Mouse (Mus musculus) brain, embryonic 18.5 days (tissue): ENCODE measurements around the gene Ccdc27.

Source experiments
- DNase-seq: peaks from one replicate; pipeline ENCODE4 v3.0.0-alpha.2; 2012; ENCODE audit warnings: low read depth, low spot score

Gene Ccdc27

DNA sequence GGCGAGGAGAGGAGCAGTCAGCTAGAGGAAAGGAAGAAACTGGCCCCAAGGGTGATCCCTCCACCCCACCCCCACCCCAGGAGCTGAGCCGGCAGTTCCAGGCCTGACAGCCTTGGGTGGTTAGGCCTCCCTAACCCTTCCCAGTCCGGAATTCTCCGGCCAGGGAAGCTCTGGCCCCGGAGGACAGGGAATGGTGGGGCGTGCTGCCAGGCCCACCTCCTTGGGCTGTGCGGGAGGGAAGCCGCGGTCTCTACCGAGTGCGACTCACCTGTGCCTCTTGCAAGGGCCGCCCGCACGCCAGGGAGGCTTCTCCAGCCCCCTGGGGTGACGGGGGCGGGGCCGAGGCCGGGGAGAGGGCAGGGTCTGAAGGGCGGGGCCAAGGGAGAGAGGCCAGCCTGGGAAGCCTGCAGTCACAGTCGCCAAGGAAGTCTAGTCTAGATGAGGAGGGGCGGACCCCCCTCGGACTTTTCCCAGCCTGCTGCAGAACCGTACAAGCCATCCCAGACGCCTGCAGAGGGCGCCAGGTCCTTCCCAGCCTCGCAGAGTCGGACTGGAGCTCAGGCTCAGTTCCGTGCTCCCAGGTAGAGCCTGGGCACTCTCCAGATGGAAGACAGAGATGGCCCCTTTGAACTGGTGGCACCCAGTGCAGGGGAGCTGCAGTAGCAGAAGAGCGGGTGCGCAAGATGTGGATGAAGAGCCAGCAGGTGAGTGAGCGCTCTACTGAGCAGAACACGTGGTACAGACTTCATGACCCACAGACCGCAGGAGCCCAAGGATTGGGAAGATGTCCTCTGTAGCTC is 16.6 kb downstream of the Ccdc27 start, which contains the start of gene Smim1:
Gene Smim1, minus strand, starts transcription at position 590 of the 800 bp plus-strand sequence.
- no peak for DNase-seq

DNA sequence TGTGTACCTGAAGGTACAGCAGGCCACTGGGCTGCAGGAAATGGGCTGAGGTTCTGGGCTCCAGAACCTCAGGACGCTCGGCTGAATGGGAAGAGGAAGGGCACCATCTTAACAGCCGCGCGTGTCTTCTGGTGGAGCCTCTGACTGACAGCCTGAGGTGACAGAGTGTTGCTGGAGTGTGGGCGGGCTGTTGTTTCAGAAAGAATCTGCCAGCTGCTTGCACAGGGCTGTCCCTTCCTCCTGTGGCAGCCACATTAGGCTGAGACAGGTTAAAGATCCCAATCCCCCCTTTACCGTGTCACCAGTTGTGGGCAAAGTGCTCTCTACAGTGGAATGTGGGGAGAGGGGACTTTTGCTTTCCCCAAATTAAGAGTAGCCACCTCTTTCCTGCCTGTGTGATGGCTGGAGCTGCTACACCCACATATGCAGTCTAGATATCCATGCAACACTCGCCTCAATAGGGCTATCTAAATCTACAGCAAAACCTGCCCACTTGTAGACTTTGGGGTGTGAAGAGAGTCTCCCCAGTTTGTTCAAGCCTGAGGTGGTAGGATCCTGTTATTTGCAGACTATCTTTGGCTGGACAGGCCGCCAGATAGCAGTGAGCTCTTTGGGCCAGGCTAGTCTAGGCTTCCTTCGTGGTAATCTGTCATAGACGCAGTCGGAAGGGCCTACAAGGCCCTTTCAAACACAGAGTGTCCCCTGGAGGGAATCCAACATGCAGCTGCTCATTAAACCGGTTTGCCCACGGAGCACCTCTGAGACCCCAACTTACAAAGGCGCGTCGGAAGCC is 17.6 kb downstream of the Ccdc27 start:
- no peak for DNase-seq

DNA sequence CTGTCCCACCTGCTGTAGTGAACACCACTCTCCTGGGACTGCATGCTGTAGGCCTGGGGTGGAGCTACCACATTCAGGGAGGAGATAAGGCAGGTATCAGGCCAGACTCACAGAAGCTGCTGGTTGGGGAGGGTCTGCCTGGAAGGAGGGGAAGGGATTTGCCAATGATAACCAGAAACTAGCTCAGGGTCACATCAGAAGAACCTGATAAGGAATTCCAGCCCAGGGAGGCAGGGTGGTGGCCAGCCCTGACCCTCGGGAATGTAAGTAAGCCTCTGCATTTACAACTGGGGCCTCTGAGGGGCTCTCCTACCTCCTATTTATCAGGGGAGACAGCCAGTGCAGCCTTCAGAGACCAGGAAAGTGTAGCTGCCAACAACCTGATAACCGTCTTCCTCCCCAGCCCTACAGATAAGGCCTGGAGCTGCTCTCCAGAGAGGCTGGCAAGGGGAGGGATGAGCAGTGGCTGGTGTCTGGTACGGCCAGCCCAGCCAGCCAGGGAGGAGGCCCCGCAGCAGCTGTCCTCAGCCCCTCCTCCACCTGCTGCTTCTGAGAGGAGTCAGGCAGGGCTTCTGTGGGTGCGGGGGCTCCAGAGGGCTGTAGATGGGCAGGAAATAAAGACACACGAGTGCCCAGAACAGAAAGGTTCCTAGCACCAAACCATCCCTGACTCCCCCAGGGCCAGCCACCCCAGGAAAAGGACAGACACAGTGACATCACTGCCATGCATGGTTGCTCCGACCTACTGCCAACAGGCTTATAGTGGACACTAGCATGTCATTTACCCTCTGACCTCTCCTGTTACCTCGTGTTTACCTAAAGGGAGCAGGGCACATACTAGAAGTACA is 18.5 kb downstream of the Ccdc27 start:
- DNase-seq: no peak

- no peak for DNase-seq
Observed at GRCm38 (mm10) chr4:154022844-154023243, 19.6 kb downstream of the Ccdc27 start.

DNA sequence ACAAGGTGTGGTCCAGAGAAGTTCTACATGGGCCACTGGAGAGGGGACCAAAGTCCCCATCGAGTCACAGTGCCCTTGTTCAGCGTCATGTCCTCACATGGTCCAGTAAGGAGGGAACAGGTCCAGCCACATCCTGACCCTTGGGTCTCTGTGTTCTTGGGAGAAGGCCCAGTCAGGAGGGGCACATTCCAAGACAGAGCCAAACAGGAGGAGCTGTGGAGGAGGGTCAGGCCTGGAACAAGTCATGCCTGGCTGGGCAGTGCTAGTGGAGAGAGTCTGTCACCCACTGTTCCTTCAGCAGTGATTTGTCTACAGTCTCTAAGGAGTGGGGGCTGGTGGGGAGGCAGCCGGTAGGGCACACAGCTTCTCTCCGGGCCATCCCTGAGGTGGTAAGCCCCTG is 20.1 kb downstream of the Ccdc27 start:
- no peak for DNase-seq

- no peak for DNase-seq
Observed at GRCm38 (mm10) chr4:154021432-154021831, 21.0 kb downstream of the Ccdc27 start.

GRCm38 (mm10) chr4:154019571-154019970 is 22.9 kb downstream of the Ccdc27 start:
- no peak for DNase-seq

DNA sequence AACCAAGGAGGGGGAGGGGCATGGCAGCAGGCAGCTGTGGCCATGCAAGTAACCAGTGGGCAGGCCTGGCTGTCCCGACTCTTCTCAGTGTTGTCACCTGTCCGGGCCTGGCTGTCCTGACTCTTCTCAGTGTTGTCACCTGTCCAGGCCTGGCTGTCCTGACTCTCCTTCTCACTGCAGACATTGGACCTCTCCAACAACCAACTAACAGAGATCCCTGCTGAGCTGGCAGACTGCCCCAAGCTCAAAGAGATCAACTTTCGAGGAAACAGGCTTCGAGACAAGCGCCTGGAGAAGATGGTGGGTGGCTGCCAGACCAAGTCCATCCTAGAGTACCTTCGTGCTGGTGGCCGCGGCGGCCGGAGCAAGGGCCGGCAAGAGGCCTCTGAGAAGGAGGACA is 27.0 kb downstream of the Ccdc27 start:
- DNase-seq: no peak

DNA sequence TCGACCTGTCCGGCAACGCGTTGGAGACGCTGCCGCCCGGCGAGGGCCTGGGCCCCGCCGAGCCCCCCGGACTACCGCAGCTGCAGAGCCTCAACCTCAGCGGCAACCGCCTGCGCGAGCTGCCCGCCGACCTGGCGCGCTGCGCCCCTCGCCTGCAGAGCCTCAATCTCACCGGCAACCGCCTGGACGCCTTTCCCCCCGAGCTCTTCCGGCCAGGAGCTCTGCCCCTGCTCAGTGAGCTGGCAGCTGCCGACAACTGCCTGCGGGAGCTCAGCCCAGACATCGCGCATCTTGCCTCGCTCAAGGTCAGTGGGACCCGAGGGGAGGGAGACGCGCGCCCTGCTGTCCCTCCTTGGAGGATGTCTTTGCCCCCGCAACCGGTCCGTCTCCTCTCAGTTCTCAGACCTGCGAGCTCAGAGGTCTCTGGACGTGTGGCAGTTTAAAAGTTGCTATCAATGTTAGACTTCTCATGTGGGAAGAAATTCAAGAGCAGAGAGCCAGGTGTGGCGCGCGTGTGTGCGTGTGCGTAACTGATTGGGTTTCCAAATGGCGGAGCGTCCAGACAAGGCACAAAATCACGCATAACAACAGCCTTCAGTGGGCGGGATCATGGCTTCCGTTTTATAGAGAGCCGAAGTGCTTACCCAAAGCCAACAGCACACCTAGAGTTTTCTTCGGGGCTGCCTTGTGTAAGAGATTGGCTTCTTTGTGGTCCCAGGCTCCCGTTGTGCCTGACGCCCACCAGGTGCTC is 30.2 kb downstream of the Ccdc27 start:
- no peak for DNase-seq

DNA sequence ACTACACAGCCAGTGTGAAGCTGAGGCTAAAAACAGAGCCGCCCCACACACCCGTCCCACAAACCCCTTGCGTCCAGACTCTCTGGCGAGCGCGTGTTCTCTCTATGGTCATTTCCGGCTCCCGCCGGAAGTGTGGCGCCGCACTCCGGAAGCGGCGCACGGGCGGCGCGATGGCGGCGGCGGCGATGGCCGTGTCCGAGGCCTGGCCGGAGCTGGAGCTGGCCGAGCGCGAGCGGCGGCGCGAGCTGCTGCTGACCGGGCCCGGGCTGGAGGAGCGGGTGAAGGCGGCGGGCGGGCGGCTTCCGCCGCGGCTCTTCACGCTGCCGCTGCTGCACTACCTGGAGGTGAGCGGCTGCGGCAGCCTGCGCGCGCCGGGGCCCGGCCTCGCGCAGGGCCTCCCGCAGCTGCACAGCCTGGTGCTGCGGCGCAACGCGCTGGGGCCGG is 30.8 kb downstream of the Ccdc27 start, which contains the start of gene Lrrc47:
Gene Lrrc47, plus strand, starts transcription at position 86 of the 444 bp plus-strand sequence.
- peak; percentile 78 for DNase-seq

GRCm38 (mm10) chr4:154010907-154011645 is 31.4 kb downstream of the Ccdc27 start:
- DNase-seq: no peak

DNA sequence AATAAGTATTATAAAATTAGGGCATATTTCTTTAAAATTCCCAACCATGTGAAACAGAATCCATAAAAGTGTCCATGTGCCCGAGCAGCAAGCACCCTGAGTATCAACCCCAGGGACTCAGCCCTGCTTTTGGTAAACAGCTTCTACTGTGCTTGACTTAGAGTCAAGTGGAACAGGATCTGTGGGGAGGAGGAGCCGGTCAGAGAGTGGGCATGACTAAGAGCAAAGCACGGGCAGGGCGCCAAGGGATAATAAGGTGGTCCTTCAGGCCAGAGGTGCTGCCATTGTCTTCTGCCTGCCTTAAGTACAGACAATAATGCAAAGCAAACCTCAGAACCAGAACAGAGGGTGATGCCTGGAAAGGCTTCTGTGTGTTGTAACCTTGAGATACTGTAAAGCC is 34.7 kb downstream of the Ccdc27 start:
- no peak for DNase-seq

GRCm38 (mm10) chr4:154006264-154006663 is 36.2 kb downstream of the Ccdc27 start:
- DNase-seq: no peak

GRCm38 (mm10) chr4:154005488-154005887 is 37.0 kb downstream of the Ccdc27 start:
- DNase-seq: no peak

- no peak for DNase-seq
Observed at GRCm38 (mm10) chr4:153993505-153993904, 49.0 kb downstream of the Ccdc27 start.

- no peak for DNase-seq
Observed at GRCm38 (mm10) chr4:153992715-153993114, 49.8 kb downstream of the Ccdc27 start.

DNA sequence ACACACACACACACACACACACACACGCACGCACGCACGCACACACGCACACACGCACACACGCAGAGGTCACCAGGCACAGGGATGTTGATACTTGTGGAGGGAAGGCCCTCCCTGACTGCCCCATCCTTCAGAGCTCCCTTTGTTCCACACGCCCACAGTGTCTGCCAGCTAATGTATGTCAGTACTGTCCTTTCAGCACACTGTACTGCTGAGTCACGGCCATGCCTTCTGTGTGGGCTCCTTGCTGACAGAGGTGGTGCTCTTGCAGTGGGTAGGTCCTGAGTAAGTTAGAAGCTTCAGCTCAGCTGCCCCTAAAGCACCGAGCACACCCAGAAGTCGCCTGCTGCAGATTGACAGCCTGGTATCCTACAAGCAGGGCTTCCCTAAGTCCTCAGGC is 62.0 kb downstream of the Ccdc27 start:
- no peak for DNase-seq

DNA sequence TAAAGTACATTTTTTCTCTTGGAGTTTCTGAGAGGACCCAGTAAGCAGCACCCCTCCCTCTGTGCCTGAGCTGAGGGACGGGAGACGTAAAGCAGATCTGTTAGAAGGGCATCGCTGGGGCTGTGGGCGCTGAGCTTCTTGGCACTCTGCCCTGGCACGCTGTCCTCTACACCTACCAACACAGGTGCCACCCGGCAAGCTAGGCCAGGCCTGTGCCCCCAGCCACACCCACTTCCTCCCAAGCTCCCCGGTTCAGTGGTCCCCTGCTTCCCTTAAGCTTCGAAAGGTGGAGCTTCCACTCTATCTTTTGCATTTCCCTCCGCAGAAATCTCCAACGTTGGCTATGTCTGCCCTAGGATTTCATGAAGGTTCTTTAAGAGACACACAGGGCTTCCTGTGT is 63.2 kb downstream of the Ccdc27 start:
- no peak for DNase-seq
